Mouse (Mus musculus) yolk sac, embryonic 10.5 days (tissue): ENCODE measurements around the gene Vasp.

Experiments used
- DNase-seq: peaks from one replicate; pipeline ENCODE4 v3.0.0-alpha.2; 2017; ENCODE audit warnings: low spot score

Gene Vasp

GRCm38 (mm10) chr7:19271238-19272172, at the start of gene Vasp:
TSS of gene Vasp (minus strand) at chr7:19271817.
- DNase-seq: peak; percentile 85

DNA sequence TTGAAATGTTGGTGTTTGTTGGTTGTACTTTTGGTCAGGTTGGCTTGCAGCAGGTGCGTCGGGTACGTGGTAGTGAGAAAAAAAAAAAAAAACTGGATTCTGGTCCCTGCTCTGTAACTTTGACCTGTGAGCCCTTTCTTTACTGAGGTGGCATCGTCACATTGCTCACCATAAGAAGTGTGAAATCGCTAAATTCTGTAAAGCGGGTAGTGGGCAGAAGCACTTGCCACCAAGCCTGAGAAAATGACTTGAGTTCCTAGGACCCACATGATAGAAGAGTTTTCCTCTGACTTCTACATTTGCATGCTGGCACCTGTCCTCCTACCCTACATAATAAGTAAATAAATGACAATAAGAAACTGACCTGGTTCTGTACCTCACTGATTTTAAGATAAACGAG, 49.0 kb upstream of the Vasp start:
- no peak for DNase-seq

DNA sequence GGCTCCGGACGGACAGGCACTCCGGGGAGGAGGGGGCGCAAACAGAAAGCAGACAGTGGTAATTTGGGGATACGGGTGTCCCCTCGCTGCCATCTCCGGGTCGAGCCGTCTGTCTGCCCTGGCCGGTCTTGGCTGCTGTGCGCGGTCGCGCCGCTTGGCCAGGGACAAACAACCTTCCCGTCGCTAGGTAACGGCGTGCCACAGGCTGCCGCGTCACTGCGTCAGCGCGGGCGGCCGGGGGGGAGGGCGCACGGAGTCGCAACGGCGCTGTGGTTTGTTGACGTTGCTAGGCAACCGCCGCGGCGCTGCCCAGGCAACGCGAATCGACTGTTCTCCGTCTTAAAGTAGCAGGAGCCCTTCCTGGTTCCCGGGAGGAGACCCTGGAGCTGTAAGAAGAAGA, 48.3 kb upstream of the Vasp start:
- DNase-seq: peak; percentile 94

DNA sequence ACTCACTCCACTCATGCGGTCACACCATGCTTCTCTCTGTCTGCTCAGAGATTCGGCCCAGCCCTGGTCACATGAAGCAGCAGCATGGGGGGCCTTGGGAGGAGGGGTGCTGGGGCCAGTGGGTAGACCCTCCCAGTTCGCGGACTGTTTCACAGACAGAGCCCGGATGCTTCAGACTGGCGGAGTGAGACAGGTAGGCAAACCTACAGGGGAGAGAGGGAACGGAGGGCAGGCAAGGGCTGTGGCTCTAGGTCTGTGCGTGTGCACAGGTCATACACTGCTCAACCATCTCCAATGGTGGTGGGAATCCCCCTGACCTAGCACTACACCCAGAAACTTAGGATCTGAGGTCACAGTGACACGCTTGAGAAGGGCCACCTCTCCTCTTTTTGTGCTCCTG, 47.8 kb upstream of the Vasp start:
- no peak for DNase-seq

- no peak for DNase-seq
These were observed 47.1 kb upstream of the Vasp start for GRCm38 (mm10) chr7:19318676-19319075.

- no peak for DNase-seq
These were observed 46.6 kb upstream of the Vasp start for GRCm38 (mm10) chr7:19318201-19318600.

- no peak for DNase-seq
These were observed 45.0 kb upstream of the Vasp start for GRCm38 (mm10) chr7:19316451-19317161.

- DNase-seq: no peak
These were observed 42.4 kb upstream of the Vasp start for GRCm38 (mm10) chr7:19314033-19314432.

GRCm38 (mm10) chr7:19311991-19312390, 40.4 kb upstream of the Vasp start:
- no peak for DNase-seq

- DNase-seq: peak; percentile 95
These were observed 38.4 kb upstream of the Vasp start, which contains the start of gene Fosb for GRCm38 (mm10) chr7:19309884-19310641. TSS of gene Fosb (minus strand) at chr7:19310051.

DNA sequence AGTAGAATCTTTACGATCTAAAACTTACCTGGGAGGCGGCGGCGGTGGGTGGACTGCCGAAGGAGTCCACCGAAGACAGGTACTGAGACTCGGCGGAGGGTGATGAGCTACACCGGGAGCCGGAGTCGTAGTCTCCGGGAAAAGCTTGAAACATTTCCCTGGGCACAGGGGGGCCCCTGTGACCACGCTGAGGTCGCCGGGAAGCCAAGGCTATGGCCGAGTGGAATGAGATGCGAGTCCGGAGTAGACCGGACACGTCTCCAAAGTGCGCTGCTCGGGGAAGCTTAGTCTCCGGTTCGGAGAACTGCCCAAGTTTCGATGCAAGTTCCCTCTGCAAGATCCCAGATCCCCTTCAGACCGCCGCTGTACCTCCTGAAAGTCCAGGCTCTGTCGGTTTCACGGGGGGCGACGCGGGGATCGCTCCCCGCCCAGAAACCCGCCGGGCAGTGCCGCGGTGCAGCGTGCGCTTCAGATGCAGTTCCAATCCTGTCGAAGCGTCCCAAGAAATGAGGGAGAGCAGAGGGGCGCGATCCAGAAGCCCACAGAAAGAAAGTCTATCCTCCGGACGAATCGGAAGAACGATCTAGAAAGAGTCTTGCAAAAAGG, 37.8 kb upstream of the Vasp start:
- no peak for DNase-seq

DNA sequence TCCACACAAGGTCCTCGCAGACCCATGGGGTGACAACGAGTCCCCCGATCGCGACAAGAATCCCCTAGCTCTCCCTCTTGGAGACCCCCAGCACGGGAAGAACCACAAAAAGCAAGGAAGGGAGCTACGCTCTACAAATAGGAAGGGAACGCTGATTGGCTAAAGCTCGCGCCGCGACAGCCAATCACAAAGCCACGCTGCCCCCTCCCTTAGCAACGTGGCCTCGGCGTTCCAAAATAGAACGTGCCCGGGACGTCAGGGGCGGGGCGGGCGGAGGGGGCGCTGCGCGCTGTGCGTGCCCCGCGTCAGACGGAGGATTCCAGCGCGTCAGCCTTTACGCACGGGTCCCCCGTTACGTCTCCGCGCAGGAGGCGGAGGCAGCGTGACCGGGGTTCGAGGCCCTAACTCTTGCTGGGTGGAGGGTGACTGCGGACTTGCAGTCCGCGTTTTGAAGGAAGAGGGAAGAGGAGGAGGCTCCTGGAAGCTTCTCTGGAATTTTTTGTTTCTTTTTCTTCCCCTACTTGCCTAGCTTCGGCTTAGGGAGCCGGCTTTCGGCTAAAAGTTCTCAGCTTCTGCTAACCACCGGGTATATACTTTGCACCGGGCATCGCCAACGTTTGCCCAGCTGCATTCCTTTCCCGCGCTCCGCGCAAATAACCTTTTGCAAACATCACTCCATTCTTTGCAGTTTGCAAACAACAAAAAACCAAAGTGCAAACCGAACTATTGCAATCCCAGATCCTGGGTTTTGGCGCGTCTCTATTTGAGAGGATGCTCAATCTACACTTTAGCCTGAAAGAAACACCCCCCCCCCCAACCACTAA, 37.0 kb upstream of the Vasp start:
- DNase-seq: peak; percentile 94

DNA sequence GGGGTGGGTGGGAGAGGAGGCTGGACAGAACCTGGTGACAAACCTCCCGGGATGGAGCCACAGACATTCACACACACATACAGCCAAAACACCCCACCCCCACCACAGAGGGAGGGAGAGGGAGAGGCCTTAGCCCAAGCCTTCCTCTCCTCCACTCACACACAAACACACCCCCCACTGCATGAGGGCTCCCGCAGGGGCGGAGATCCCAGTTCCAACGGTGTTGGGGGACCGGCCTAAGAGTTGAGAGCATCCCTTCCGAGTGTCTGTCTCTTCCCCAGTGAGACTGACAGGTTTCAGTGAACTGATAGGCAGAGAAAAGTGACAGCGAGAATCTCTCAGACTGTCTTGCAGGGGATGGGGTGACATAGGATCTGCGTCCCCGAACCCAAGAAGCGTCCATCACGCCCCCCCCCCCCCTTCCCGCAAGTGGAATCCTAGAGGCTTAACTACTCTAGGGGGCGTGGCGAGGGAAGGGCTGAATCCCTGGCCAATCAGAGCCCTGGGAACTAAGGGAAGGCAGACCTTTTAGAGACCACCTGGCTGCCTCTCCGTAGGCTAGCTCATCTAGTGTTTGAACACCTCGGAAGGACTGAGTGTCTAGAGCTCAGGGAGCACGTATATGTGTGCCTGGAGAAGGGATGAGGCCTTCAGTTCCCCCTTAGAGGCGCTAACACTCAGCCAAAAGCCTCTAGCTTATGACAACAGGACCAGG, 36.3 kb upstream of the Vasp start:
- DNase-seq: peak; percentile 61

DNA sequence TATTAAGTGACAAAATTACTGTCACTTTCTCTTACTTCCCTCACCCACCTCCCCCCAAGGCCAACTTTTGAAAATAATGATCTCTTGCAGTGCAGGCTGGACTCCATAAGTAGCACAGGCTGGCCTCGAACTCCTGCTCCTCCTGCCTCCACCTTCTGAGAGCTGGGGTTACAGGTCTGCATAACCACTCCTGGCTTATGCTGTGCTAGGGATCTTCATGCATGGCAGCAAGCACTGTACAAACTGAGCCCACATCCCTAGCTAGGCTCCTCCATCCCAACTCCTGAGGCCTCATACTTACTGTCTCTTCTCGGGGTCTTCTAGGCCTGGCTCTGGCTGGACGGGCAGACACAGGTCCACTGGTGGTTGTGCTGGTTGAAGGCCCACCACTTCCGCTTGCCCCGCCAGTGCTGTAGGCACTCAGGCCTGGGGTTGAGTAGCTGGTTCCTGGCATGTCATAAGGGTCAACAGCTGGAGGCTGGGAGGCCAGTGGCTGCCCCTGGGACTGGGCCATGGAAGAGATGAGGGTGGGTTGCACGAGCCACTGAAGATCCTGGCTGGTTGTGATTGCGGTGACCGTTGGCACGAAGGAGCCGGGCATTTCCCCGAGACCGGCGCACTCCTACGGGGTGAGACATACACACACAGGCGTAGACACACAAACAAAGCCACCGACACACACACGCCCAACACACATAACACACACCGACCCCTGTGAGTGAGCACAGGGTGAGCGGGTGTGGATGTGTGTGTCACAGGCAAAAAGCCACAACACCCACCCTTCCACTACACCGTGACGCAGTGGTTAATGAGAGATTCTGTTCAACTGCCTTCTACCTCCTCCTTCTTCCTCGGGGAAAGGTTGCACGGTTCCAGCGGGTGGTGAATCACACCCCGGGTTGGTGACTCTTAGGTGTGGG, 35.5 kb upstream of the Vasp start:
- DNase-seq: no peak

DNA sequence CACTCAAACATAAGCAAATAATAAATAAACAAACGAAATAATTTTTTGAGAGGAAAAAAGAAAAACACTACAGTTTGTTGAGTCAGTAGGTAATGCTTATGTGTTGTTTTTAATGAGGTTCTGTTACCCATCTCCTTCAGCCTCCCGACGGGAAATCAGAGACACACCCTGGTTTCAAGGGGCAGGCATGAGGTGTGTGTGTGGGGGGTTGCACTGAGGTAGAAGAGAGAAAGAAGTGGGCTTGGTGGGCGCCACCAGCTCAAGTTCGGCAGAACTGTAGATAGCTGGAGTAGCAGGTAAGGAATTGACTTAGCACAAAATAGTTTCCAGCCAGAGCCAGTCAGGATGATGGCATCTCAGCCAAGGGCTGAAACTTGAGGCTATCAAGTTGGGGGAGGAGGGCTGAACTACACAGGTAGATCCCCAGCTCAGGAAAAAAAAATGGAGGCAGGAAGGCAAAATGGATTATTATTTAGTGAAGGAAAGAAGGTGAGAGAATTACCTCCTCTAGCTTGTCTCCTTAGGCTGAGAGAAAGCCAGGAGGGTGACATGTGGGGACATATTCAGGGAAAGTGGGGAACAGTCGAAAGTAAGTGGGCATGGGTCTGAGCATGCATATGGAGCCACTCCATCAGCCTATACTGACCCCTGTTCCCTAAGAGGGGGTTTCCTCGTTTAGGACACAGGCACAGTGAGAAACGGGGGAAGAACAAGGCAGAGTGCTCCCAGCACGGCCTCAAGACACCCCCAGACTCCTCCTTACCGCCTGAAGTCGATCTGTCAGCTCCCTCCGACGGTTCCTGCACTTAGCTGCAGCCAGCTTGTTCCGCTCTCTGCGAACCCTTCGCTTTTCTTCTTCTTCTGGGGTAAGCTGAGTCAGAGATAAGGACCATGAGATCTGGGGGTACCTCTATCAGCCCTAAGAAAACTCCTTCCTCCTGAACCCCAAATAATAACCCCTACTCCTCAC, 34.5 kb upstream of the Vasp start:
- DNase-seq: no peak

DNA sequence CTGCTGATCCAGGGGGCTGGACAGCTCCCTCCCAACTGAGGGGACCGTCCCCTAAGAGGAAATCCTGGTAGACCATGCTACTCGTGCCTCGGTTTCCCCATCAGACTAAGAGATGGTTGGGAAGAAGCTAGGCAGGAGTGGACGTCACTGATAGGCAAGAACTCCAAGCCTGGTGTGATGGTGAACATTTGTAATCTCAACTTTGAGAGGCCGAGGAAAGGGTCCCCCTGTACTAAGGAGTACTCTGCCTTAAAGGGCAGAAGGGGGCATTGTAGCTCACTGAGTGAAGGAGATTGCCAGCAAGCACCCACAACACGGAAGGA, 33.8 kb upstream of the Vasp start:
- no peak for DNase-seq

DNA sequence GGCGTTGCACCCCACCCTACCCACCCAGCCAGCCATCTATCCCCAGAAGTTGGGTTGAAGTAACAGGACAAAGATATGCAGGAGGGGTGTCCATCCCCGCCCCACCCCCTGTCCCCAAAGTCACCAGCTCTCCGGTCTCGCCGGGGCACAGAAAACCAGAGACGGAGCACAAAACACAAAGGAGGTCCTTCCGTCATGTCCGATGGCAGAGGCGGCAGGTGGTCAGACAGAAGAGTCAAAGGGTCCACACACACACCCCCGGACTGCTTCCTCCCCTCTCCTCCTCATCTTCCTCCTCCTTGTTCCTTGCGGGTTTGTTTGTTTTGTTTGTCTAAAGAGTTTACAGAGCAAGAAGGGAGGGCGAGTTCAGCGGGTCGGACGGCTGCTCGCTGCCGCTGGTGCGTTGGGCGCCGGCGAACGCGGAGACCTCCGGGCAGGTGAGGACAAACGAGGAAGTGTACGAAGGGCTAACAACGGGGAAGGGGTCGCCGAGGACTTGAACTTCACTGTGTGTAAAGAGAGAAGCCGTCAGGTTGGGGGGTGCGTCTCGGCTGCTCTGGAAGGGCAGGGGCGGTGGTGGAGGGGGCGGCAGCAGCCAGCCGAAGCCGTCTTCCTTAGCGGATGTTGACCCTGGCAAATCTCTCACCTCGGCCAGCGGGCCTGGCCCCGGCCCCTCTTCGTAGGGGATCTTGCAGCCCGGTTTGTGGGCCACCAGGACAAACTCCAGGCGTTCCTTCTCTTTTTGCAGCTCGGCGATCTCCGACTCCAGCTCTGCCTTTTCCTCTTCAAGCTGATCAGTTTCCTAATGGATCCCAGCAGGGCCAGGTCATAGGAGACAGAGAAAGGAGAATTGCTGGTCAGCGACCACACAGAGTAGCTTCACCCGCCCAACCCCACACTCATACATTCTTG, 33.1 kb upstream of the Vasp start:
- DNase-seq: no peak
